Mouse (Mus musculus): Measurements from ENCODE around the gene Ganab. TPM values are rescaled to one million over a fixed set of nuclear protein-coding genes. Genes with fewer than 3 reads are reported as not detected.
A peak's percentile ranks its signal among the peaks of the same experiment; 100 is the strongest.

The Ganab gene
- polyA plus RNA-seq, 1 experiment from 2014 or later: 41.4 TPM

DNA sequence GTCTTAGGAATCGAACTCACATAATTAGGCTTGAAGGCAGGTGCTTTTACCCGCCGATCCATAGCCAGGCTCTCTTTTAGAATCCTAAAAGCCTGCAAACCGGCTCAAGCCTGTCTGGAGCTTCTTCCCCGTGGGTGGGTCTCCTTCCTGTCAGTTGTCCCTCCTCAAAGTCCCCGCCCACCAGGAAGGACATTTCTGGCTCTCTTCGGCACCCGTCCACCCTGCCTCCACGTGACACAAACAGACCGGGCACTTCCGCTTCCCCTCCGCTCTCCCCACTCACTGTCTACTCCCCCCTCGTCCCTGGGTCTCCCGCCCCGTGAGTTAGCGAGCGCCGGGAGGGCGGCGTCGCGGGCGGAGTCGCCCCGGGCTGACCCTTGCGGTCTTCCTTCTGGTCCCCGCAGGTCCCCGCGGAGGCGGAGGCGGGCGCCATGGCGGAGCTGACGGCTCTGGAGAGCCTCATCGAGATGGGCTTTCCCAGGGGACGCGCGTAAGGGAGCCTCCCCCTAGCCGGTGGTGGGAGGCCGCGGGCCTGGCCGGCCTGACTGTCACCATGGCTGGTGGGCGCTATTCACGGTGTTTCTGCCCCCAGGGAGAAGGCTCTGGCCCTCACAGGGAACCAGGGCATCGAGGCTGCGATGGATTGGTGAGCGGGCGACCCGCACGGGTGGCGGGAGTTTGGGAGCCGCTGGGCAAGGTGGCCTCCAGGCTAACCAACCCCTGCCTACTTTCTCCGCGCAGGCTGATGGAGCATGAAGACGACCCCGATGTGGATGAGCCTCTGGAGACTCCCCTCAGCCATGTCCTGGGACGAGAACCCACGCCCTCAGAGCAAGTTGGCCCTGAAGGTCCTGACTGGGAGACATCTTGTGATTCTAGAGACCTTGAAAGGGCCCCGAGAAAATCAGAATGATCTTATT, 26.3 kb upstream of the Ganab start, which contains the start of gene Ubxn1:
Gene Ubxn1, plus strand, starts transcription at position 230 of the 920 bp plus-strand sequence.
- under 1% methylated on average over 59 of the region's 59 CpGs for WGBS (ENCODE audit: insufficient replicate concordance)
- H3K9ac ChIP-seq: peak within 1 kb of the TSS; percentile 98
- H3K4me3 ChIP-seq (replicated peaks): peak within 1 kb of the TSS; percentile 99
- ATAC-seq (ENCODE audit: low read depth) (peak; percentile 95), DNase-seq (peak; percentile 97)
- H3K27me3 ChIP-seq: no peaks in the 10 kb centered on the region
- peak within 1 kb of the TSS; percentile 92 for H3K27ac ChIP-seq
- H3K4me1 ChIP-seq (replicated peaks): peaks cover 49% of the 10 kb centered on the region
- no peaks in the 10 kb centered on the region for H3K9me3 ChIP-seq (replicated peaks)
- peaks cover 36% of the 10 kb centered on the region for H3K36me3 ChIP-seq
- H3K4me2 ChIP-seq: peak within 1 kb of the TSS; percentile 85

DNA sequence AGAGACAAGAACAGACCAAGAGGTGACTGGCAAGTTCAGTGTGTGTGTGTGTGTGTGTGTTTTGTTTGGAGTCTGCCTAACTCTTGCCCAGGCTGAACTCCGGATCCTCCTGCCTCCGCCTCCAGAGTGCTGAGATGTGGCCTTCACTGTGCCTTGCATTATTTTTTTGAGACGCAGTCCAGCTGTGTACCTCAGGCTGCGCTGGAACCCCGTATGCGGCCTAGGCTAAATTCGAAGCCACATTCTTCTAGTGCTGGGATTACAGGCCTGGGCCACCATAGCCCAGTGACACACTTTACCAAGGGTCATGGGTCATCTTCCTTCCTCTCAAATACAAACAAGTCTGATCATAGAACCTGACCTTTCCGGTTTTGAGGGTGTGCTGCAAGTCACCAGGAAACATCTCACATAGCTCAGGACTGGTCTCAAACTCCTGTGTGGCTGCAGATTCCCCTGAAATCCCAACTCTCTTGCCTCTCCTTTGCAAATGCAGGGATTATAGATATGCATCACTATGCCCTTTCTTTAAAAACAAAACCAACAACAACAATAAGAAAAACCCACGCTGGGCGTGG, 25.5 kb upstream of the Ganab start:
- no peak for DNase-seq
- WGBS (ENCODE audit: insufficient replicate concordance): 62% methylated on average over 10 of the region's 10 CpGs
- no peak for ATAC-seq (ENCODE audit: low read depth)

DNA sequence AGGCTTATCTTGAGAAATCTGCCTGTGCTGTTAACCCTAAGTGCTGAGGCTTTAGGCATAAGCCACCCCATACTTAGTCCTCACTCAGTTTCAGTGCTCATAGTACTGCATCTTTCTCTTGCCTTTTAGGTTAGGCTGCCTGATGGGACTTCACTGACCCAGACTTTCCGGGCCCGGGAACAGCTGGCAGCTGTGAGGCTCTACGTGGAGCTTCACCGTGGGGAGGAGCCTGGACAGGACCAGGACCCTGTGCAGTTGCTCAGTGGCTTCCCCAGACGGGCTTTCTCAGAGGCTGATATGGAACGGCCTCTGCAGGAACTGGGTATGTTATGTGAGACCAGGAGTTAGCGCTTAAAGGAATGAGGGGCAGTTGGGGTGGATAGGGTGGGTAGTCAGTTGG, 22.8 kb upstream of the Ganab start:
- Histone ChIP-seq H3K27me3 (no peaks in the 10 kb centered on the region), H3K27ac (0 out of 2 replicates have a peak overlapping the region, but pooled peaks have one; percentile 1), H3K4me2 (no peak overlapping the region), H3K9ac (no peak overlapping the region; the same call in 1 of the 2 replicates), H3K4me3 (replicated peaks) (no peak overlapping the region), H3K4me1 (replicated peaks) (peaks cover 48% of the 10 kb centered on the region), H3K9me3 (replicated peaks) (no peaks in the 10 kb centered on the region), H3K36me3 (peaks cover 44% of the 10 kb centered on the region)
- no peak for DNase-seq
- ATAC-seq (ENCODE audit: low read depth): no peak
- 86% methylated on average over 7 of the region's 7 CpGs for WGBS (ENCODE audit: insufficient replicate concordance)

More for the DNA sequence above, 25.5 kb upstream of the Ganab start:
- Histone ChIP-seq H3K27ac (peak overlapping the region; percentile 92), H3K27me3 (no peaks in the 10 kb centered on the region), H3K9me3 (replicated peaks) (no peaks in the 10 kb centered on the region), H3K9ac (peak overlapping the region; percentile 98), H3K4me3 (replicated peaks) (peak overlapping the region; percentile 99), H3K4me2 (peak overlapping the region; percentile 85), H3K4me1 (replicated peaks) (peaks cover 49% of the 10 kb centered on the region), H3K36me3 (peaks cover 42% of the 10 kb centered on the region)

DNA sequence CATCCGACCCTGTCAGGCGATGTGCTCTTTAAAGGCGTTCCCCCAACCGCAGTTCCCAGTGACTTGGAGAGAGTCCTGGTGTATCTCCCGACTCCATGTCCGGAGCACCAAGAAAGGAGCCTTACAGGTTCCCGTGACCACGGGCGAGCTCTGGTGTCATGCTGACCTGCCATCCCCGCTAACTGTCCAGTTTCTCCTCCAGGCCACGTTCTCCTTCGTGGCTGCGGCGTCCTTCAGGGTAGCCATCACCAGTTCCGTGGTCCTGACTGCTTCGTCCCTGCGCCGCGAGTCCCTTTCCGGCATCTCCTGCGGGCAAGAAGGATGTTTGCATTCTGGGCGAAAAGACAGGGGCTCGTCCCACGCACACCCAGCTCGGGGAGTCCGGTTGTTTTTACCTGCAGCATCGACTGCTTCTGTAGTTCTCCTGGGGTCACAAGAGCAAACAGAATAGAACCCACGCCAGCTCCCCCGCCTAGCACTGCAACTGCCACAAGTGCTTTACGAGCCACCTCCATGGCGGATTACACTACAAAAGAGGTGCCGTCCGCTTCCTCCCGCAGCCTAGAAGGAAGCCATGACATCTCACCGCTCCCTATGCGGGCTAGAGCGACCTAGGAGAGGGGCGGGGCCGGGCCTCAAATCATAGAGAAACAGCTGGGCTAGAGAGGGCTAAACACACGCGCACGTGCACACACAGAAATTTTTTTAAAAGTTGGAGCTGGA, 17.4 kb upstream of the Ganab start, which contains the start of gene Uqcc3:
Gene Uqcc3, minus strand, starts transcription at position 613 of the 723 bp plus-strand sequence.
- DNase-seq: peak; percentile 83
- Histone ChIP-seq H3K4me3 (replicated peaks) (peak within 1 kb of the TSS; percentile 91), H3K27ac (peak within 1 kb of the TSS; percentile 84), H3K9me3 (replicated peaks) (no peaks in the 10 kb centered on the region), H3K4me1 (replicated peaks) (peaks cover 18% of the 10 kb centered on the region), H3K27me3 (no peaks in the 10 kb centered on the region), H3K36me3 (peaks cover 19% of the 10 kb centered on the region), H3K9ac (peak within 1 kb of the TSS; percentile 90), H3K4me2 (peak within 1 kb of the TSS; percentile 89)
- under 1% methylated on average over 42 of the region's 42 CpGs for WGBS (ENCODE audit: insufficient replicate concordance)
- peak; percentile 97 for ATAC-seq (ENCODE audit: low read depth)

DNA sequence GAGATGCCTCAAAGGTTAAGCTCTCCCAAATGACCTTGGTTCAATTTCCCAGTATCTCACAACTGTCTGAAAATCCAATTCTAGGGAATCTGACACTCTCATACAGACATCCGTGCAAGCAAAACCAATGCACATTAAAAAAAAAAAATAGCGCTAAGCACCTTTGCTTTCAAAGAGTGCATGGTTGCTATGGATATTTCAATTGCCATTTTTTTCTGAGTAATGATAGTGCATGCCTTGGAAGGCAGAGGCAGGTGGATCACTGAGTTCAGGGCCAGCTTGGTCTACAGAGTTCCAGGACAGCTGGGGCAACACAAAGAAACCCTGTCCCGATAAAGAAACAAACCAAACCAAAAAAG, 16.9 kb upstream of the Ganab start:
- 11% methylated on average over 3 of the region's 3 CpGs for WGBS (ENCODE audit: insufficient replicate concordance)
- Histone ChIP-seq H3K27me3 (no peaks in the 10 kb centered on the region), H3K9me3 (replicated peaks) (no peaks in the 10 kb centered on the region), H3K4me1 (replicated peaks) (peaks cover 18% of the 10 kb centered on the region), H3K4me3 (replicated peaks) (peak overlapping the region; percentile 91), H3K9ac (peak overlapping the region; percentile 90), H3K27ac (no peak overlapping the region), H3K36me3 (peaks cover 13% of the 10 kb centered on the region), H3K4me2 (peak overlapping the region; percentile 89)
- no peak; the same call in 1 of the 2 replicates for ATAC-seq (ENCODE audit: low read depth)
- DNase-seq: no peak

DNA sequence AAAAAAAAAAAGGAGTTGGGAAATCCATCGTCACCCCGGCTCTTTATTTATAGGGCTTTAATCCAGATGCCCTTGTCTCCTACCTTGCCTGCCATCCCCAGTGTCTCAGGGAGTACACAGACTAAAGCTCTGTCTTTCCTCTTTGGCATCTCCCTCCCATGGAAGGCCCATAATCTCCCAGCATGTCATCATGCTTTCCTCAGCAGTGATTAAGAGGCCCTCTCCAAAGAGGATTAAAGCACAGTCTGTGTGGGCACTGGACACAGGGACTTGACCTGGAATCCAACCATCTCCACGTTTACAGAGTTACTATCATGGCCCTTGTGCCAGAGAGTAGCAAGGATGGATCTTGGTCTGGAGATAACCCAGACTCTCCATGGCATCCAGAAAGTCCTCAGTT, 14.3 kb upstream of the Ganab start, which contains the start of the genes Lbhd1 and Gm49403:
Gene Lbhd1, plus strand, starts transcription at position 117 of the 400 bp plus-strand sequence.
Gene Gm49403, plus strand, starts transcription at position 315 of the 400 bp plus-strand sequence.
- Histone ChIP-seq H3K4me1 (replicated peaks) (peaks cover 35% of the 10 kb centered on the region), H3K27me3 (no peaks in the 10 kb centered on the region), H3K36me3 (no peaks in the 10 kb centered on the region), H3K4me2 (no peak within 1 kb of the TSS), H3K9ac (no peak within 1 kb of the TSS), H3K4me3 (replicated peaks) (no peak within 1 kb of the TSS), H3K9me3 (replicated peaks) (no peaks in the 10 kb centered on the region), H3K27ac (no peak within 1 kb of the TSS)
- 69% methylated on average over 3 of the region's 3 CpGs for WGBS (ENCODE audit: insufficient replicate concordance)
- no peak for ATAC-seq (ENCODE audit: low read depth)
- no peak for DNase-seq

DNA sequence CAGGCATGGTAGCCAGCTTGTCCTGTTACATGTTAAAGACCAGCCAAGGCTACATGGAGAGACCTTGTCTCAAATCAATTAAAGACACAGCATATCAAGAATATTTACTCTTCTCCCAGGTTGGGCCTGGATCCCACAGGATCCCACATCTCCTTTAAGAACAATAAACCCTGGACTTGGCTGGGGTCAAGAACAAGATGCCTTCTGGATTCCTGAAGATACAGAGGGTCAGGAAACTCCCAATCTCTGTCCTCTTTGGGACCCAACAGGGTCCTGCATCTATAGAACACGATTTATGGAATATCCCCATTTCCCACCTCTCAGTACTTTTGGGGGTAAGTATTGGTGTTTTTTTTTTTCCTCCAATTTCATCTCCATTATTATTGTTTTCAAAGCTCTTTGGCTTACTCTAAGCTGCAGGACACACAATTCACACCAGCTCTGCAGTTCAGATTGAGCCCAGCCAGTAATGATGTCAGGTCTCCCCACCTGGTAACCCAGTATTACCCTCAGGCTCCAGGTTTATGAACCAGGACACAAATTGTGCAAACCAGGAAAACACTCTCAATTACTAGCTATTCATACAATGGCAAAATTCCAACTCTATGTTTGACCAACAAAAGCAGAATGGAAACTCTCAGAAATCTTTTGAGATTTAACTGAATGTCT, 10.8 kb upstream of the Ganab start:
- peaks cover 43% of the 10 kb centered on the region for H3K4me1 ChIP-seq (replicated peaks)
- WGBS (ENCODE audit: insufficient replicate concordance): 50% methylated on average over 1 of the region's 1 CpGs
- peak overlapping the region; percentile 83 for H3K9ac ChIP-seq
- DNase-seq (no peak), ATAC-seq (ENCODE audit: low read depth) (no peak)
- H3K4me3 ChIP-seq (replicated peaks): peak overlapping the region; percentile 73
- H3K36me3 ChIP-seq: peaks cover 19% of the 10 kb centered on the region
- H3K9me3 ChIP-seq (replicated peaks): no peaks in the 10 kb centered on the region
- peak overlapping the region; percentile 84 for H3K4me2 ChIP-seq
- peak overlapping the region; percentile 89 for H3K27ac ChIP-seq
- H3K27me3 ChIP-seq: no peaks in the 10 kb centered on the region

- WGBS (ENCODE audit: insufficient replicate concordance): 7% methylated on average over 19 of the region's 19 CpGs
- H3K36me3 ChIP-seq: peaks cover 19% of the 10 kb centered on the region
- peak overlapping the region; percentile 89 for H3K27ac ChIP-seq
- ATAC-seq (ENCODE audit: low read depth) (no peak), DNase-seq (no peak)
- peak overlapping the region; percentile 84 for H3K4me2 ChIP-seq
- peaks cover 49% of the 10 kb centered on the region for H3K4me1 ChIP-seq (replicated peaks)
- H3K4me3 ChIP-seq (replicated peaks): peak overlapping the region; percentile 73
- H3K9me3 ChIP-seq (replicated peaks): no peaks in the 10 kb centered on the region
- H3K27me3 ChIP-seq: no peaks in the 10 kb centered on the region
- peak overlapping the region; percentile 83 for H3K9ac ChIP-seq
Observed at GRCm38 (mm10) chr19:8887585-8888463, 10.0 kb upstream of the Ganab start.

- Histone ChIP-seq H3K36me3 (peaks cover 19% of the 10 kb centered on the region), H3K27ac (peak within 1 kb of the TSS; percentile 89), H3K4me3 (replicated peaks) (peak within 1 kb of the TSS; percentile 73), H3K4me1 (replicated peaks) (peaks cover 53% of the 10 kb centered on the region), H3K4me2 (peak within 1 kb of the TSS; percentile 84), H3K9me3 (replicated peaks) (no peaks in the 10 kb centered on the region), H3K27me3 (no peaks in the 10 kb centered on the region), H3K9ac (peak within 1 kb of the TSS; percentile 85)
- ATAC-seq (ENCODE audit: low read depth) (peak; percentile 91), DNase-seq (peak; percentile 94)
- under 1% methylated on average over 58 of the region's 58 CpGs for WGBS (ENCODE audit: insufficient replicate concordance)
Observed at GRCm38 (mm10) chr19:8888511-8889385, 9.1 kb upstream of the Ganab start, which contains the start of the genes 1810009A15Rik and Gm49416. Gene 1810009A15Rik (plus strand): TSS chr19:8888853. Gene Gm49416 (plus strand): TSS chr19:8888926.

Measured in liver, embryonic 13.5 days (tissue).